Mouse (Mus musculus) embryonic facial prominence, embryonic 11.5 days (tissue): Measurements from ENCODE around the gene Aftph. TPM values are rescaled to one million over a fixed set of nuclear protein-coding genes. Genes with fewer than 3 reads are reported as not detected.

Experiments
- ATAC-seq: fragments of 200-750 bp; cut with Nextera tagmentation; replicated peaks from 2 replicates; pipeline ENCODE4 v1.8.0; 2017; ENCODE audit warnings: low read depth; ENCODE audit not compliant: insufficient number of reproducible peaks, low FRiP score, low TSS enrichment
- DNase-seq: peaks from one replicate; pipeline ENCODE4 v3.0.0-alpha.2; 2015; ENCODE audit warnings: low spot score
- H3K27ac ChIP-seq: fragments of 300-500 bp; sonication (generic); replicated peaks from 2 replicates; pipeline ENCODE4 v1.5.1; 2014; ENCODE audit warnings: mild to moderate bottlenecking, low read depth, low read length, control low read depth
- H3K27me3 ChIP-seq: fragments of 300-500 bp; sonication (generic); 2 replicates; pipeline ENCODE4 v1.6.1; 2014; ENCODE audit warnings: mild to moderate bottlenecking, low read length, moderate library complexity, mixed read lengths; ENCODE audit not compliant: control insufficient read depth, insufficient read depth
- H3K36me3 ChIP-seq: fragments of 300-500 bp; sonication (generic); replicated peaks from 2 replicates; pipeline ENCODE4 v1.6.1; 2014; ENCODE audit warnings: low read depth, mild to moderate bottlenecking, low read length, moderate library complexity, mixed read lengths; ENCODE audit not compliant: control insufficient read depth, insufficient read depth
- H3K4me1 ChIP-seq: fragments of 300-500 bp; sonication (generic); 2 replicates; pipeline ENCODE4 v1.6.1; 2014; ENCODE audit warnings: low read length, mixed read lengths; ENCODE audit not compliant: control insufficient read depth, insufficient read depth
- H3K4me2 ChIP-seq: fragments of 300-500 bp; sonication (generic); 2 replicates; pipeline ENCODE4 v1.6.1; 2014; ENCODE audit warnings: low read depth, mild to moderate bottlenecking, control low read depth, low read length, moderate library complexity
- H3K4me3 ChIP-seq: fragments of 300-500 bp; sonication (generic); 2 replicates; pipeline ENCODE4 v1.5.1; 2014; ENCODE audit warnings: low read depth, low read length, control low read depth
- H3K9ac ChIP-seq: fragments of 300-500 bp; sonication (generic); replicated peaks from 2 replicates; pipeline ENCODE4 v1.6.1; 2014; ENCODE audit warnings: mild to moderate bottlenecking, control low read depth, low read length
- H3K9me3 ChIP-seq: fragments of 300-500 bp; sonication (generic); replicated peaks from 2 replicates; pipeline ENCODE4 v1.6.1; 2016; ENCODE audit warnings: mild to moderate bottlenecking, low read length, inconsistent platforms, mixed read lengths; ENCODE audit not compliant: control insufficient read depth
- WGBS: fragments of 180-500 bp; shearing (Covaris S2); extraction: QIAGEN DNeasy Blood & Tissue Kit; methylation state at CpG from one replicate; pipeline ENCODE4 v1.1.7; 2014; 5-methylcytosine and 5-hydroxymethylcytosine counted together
- polyA plus RNA-seq: library from polyadenylated mRNA; unstranded; fragments of >200 nt; fragmentation: Nextera tagmentation; extraction: Ambion mirVana; gene quantifications from 2 replicates; pipeline ENCODE4 v1.2.1, GENCODE M21; 2014

Gene Aftph
- polyA plus RNA-seq, 1 experiment from 2014 or later: 21.4 TPM

GRCm38 (mm10) chr11:20712068-20712671 lies 29.2 kb downstream of the Aftph start:
- no peaks in the 10 kb centered on the region for H3K4me1 ChIP-seq
- 74% methylated on average over 9 of the region's 9 CpGs for WGBS
- no peaks in the 10 kb centered on the region for H3K27me3 ChIP-seq
- no peaks in the 10 kb centered on the region for H3K9me3 ChIP-seq
- ATAC-seq (no peak), DNase-seq (no peak)
- H3K36me3 ChIP-seq: no peaks in the 10 kb centered on the region
- H3K4me3 ChIP-seq: no peak overlapping the region
- no peak overlapping the region for H3K9ac ChIP-seq
- H3K27ac ChIP-seq: no peak overlapping the region
- H3K4me2 ChIP-seq: no peak overlapping the region

- ATAC-seq (peak; percentile 44; the same call in 1 of the 2 replicates), DNase-seq (peak; percentile 90)
- no peaks in the 10 kb centered on the region for H3K9me3 ChIP-seq
- no peak overlapping the region for H3K9ac ChIP-seq
- H3K36me3 ChIP-seq: no peaks in the 10 kb centered on the region
- no peak overlapping the region for H3K4me3 ChIP-seq
- WGBS: 3% methylated on average over 4 of the region's 4 CpGs
- H3K27ac ChIP-seq: no peak overlapping the region
- no peaks in the 10 kb centered on the region for H3K4me1 ChIP-seq
- no peaks in the 10 kb centered on the region for H3K27me3 ChIP-seq
- H3K4me2 ChIP-seq: no peak overlapping the region
Observed at GRCm38 (mm10) chr11:20691000-20691399, 50.4 kb downstream of the Aftph start.

GRCm38 (mm10) chr11:20681679-20682078 lies 59.7 kb downstream of the Aftph start:
- Histone ChIP-seq H3K27me3 (no peaks in the 10 kb centered on the region), H3K4me2 (no peak overlapping the region), H3K36me3 (no peaks in the 10 kb centered on the region), H3K9ac (no peak overlapping the region), H3K4me1 (no peaks in the 10 kb centered on the region), H3K27ac (no peak overlapping the region), H3K9me3 (no peaks in the 10 kb centered on the region), H3K4me3 (no peak overlapping the region)
- no peak for ATAC-seq
- 87% methylated on average over 5 of the region's 5 CpGs for WGBS
- DNase-seq: no peak

GRCm38 (mm10) chr11:20680781-20681180 lies 60.6 kb downstream of the Aftph start:
- Histone ChIP-seq H3K4me1 (no peaks in the 10 kb centered on the region), H3K36me3 (no peaks in the 10 kb centered on the region), H3K27me3 (no peaks in the 10 kb centered on the region), H3K27ac (no peak overlapping the region), H3K9ac (no peak overlapping the region), H3K4me3 (no peak overlapping the region), H3K9me3 (no peaks in the 10 kb centered on the region), H3K4me2 (no peak overlapping the region)
- ATAC-seq: no peak
- WGBS: 84% methylated on average over 5 of the region's 5 CpGs
- no peak for DNase-seq

GRCm38 (mm10) chr11:20679396-20679795 lies 62.0 kb downstream of the Aftph start:
- Histone ChIP-seq H3K36me3 (no peaks in the 10 kb centered on the region), H3K4me2 (no peak overlapping the region), H3K9me3 (no peaks in the 10 kb centered on the region), H3K9ac (no peak overlapping the region), H3K27ac (no peak overlapping the region), H3K4me1 (no peaks in the 10 kb centered on the region), H3K4me3 (no peak overlapping the region), H3K27me3 (no peaks in the 10 kb centered on the region)
- DNase-seq (no peak), ATAC-seq (no peak)
- WGBS: 70% methylated on average over 2 of the region's 2 CpGs

GRCm38 (mm10) chr11:20672513-20672912 lies 68.9 kb downstream of the Aftph start:
- Histone ChIP-seq H3K27me3 (no peaks in the 10 kb centered on the region), H3K9me3 (no peaks in the 10 kb centered on the region), H3K36me3 (no peaks in the 10 kb centered on the region), H3K4me1 (no peaks in the 10 kb centered on the region), H3K27ac (no peak overlapping the region), H3K9ac (no peak overlapping the region), H3K4me3 (no peak overlapping the region), H3K4me2 (no peak overlapping the region)
- no peak for ATAC-seq
- WGBS: 79% methylated on average over 6 of the region's 6 CpGs
- no peak for DNase-seq

GRCm38 (mm10) chr11:20671789-20672392 lies 69.5 kb downstream of the Aftph start:
- WGBS: 57% methylated on average over 6 of the region's 6 CpGs
- DNase-seq: no peak
- H3K4me3 ChIP-seq: no peak overlapping the region
- no peaks in the 10 kb centered on the region for H3K27me3 ChIP-seq
- no peaks in the 10 kb centered on the region for H3K9me3 ChIP-seq
- H3K4me1 ChIP-seq: no peaks in the 10 kb centered on the region
- ATAC-seq: no peak
- 0 out of 2 replicates have a peak overlapping the region, but pooled peaks have one; percentile 9 for H3K9ac ChIP-seq
- no peaks in the 10 kb centered on the region for H3K36me3 ChIP-seq
- H3K4me2 ChIP-seq: no peak overlapping the region; the same call in 1 of the 2 replicates
- H3K27ac ChIP-seq: no peak overlapping the region

GRCm38 (mm10) chr11:20664878-20665277 lies 76.5 kb downstream of the Aftph start:
- 72% methylated on average over 9 of the region's 9 CpGs for WGBS
- H3K4me1 ChIP-seq: no peaks in the 10 kb centered on the region

More at GRCm38 (mm10) chr11:20664878-20665277, 76.5 kb downstream of the Aftph start:
- no peak for DNase-seq
- H3K27ac ChIP-seq: no peak overlapping the region
- no peak overlapping the region for H3K4me3 ChIP-seq
- no peak overlapping the region for H3K9ac ChIP-seq
- no peaks in the 10 kb centered on the region for H3K36me3 ChIP-seq
- H3K4me2 ChIP-seq: no peak overlapping the region
- H3K9me3 ChIP-seq: no peaks in the 10 kb centered on the region
- no peak for ATAC-seq
- H3K27me3 ChIP-seq: no peaks in the 10 kb centered on the region
